ENCODE assay signal across 27 mouse cellular contexts in genomic region chr1:131186995-131187394, GRCm38 (mm10). TPM values are rescaled to one million over a fixed set of nuclear protein-coding genes. Genes with fewer than 3 reads are reported as not detected.
DNase-seq lines count a peak whose midpoint lies in the region; ATAC-seq and TF ChIP-seq lines count a peak whose summit lies in the region.
"Had no signal": no experiment of that assay in that cellular context is flagged by ENCODE, and none has a peak within 500 bp of the region (broad histone marks: within the 10 kb centered on the region; RNA-seq: fewer than 3 reads in every experiment).

No protein-coding gene starts in this region.

- TF ChIP-seq POLR2A in bone marrow, adult 2 months (IDR thresholded peaks at IDR 0.05; ENCODE audit: borderline replicate concordance, control insufficient read depth, low read depth, low read length), result no peak

- no peaks in the 10 kb centered on the region for H3K9me3 ChIP-seq in heart, embryonic 10.5 days
- H3K9me3 ChIP-seq in liver, embryonic 14.5 days (ENCODE audit: control insufficient read depth, low read length), result no peaks in the 10 kb centered on the region
- H3K9me3 ChIP-seq in liver, embryonic 11.5 days (ENCODE audit: control insufficient read depth, low read length), result no peaks in the 10 kb centered on the region
- H3K9me3 ChIP-seq: embryonic facial prominence, embryonic 13.5 days; forebrain, embryonic 10.5 days; forebrain, embryonic 15.5 days; G1E; midbrain, embryonic 13.5 days had no signal

- WGBS in heart, embryonic 10.5 days, result 73% methylated on average over 6 of the region's 6 CpGs
- 58% methylated on average over 6 of the region's 6 CpGs for WGBS in liver, embryonic 14.5 days (ENCODE audit: insufficient replicate concordance)
- 74% methylated on average over 6 of the region's 6 CpGs for WGBS in liver, embryonic 11.5 days
- 44% methylated on average over 6 of the region's 6 CpGs for WGBS in bone marrow, adult 2 months

- no peak for TF ChIP-seq EP300 in liver, embryonic 14.5 days (IDR thresholded peaks at IDR 0.05; ENCODE audit: low read depth)

- no peak overlapping the region for H3K4me3 ChIP-seq in heart, embryonic 10.5 days
- no peak overlapping the region for H3K4me3 ChIP-seq in liver, embryonic 14.5 days (ENCODE audit: insufficient read depth in 1 of 2, low read depth in 2 of 2, low read length in 2 of 2)
- H3K4me3 ChIP-seq in liver, embryonic 11.5 days (ENCODE audit: low read depth, low read length), result no peak overlapping the region
- H3K4me3 ChIP-seq in bone marrow, adult 2 months (replicated peaks; ENCODE audit: control insufficient read depth, low read depth, low read length), result no peak overlapping the region
- H3K4me3 ChIP-seq: embryonic facial prominence, embryonic 13.5 days; forebrain, embryonic 10.5 days; forebrain, embryonic 15.5 days; gastrocnemius, adult 2 months; heart, adult 2 months; midbrain, embryonic 13.5 days had no signal

- H3K4me2 ChIP-seq in liver, embryonic 14.5 days (ENCODE audit: low read depth), result no peak overlapping the region
- no peak overlapping the region for H3K4me2 ChIP-seq in liver, embryonic 11.5 days
- H3K4me2 ChIP-seq: embryonic facial prominence, embryonic 13.5 days; forebrain, embryonic 15.5 days; hindbrain, embryonic 14.5 days; midbrain, embryonic 13.5 days had no signal

- DNase-seq in heart, embryonic 10.5 days (ENCODE audit: low spot score), result no peak
- no peak for DNase-seq in heart, postnatal 36 days
- DNase-seq in liver, embryonic 14.5 days (ENCODE audit: low read depth in 3 of 3, low spot score in 3 of 3), result no peak
- no peak for DNase-seq in liver, embryonic 11.5 days (ENCODE audit: low spot score)
- no peak for DNase-seq in adrenal gland, postnatal 25 days
- DNase-seq: adrenal gland, postnatal 10 days; cerebellum, adult 11-12 months; cerebellum, postnatal 10 days; gastrocnemius, adult 2 months; gastrocnemius, postnatal 36 days; heart, adult 2 months; kidney, adult 11 months; kidney, postnatal 14 days; layer of hippocampus, adult 9-11 months; left cerebral cortex, postnatal 4 days; lung, adult 18-20 months; lung, postnatal 10 days; spleen, adult 18-20 months; thymus, postnatal 14 days had no signal

- no peak overlapping the region for H3K9ac ChIP-seq in liver, embryonic 14.5 days (replicated peaks)
- no peak overlapping the region for H3K9ac ChIP-seq in liver, embryonic 11.5 days (ENCODE audit: low read depth, low read length)
- H3K9ac ChIP-seq: embryonic facial prominence, embryonic 13.5 days; forebrain, embryonic 15.5 days; hindbrain, embryonic 14.5 days; midbrain, embryonic 13.5 days had no signal

- H3K27ac ChIP-seq in heart, embryonic 10.5 days, result peak overlapping the region; percentile 76; the same call in 1 of the 2 replicates
- no peak overlapping the region for H3K27ac ChIP-seq in liver, embryonic 14.5 days
- H3K27ac ChIP-seq in liver, embryonic 11.5 days (ENCODE audit: low read depth, low read length), result no peak overlapping the region
- H3K27ac ChIP-seq in bone marrow, adult 2 months (ENCODE audit: control insufficient read depth, insufficient read depth, low read depth, low read length, poor library complexity), result peak overlapping the region; percentile 39; the same call in 1 of the 2 replicates
- H3K27ac ChIP-seq: embryonic facial prominence, embryonic 13.5 days; forebrain, embryonic 10.5 days; forebrain, embryonic 15.5 days; gastrocnemius, adult 2 months; heart, adult 2 months; hindbrain, embryonic 14.5 days; midbrain, embryonic 13.5 days had no signal

- no peaks in the 10 kb centered on the region for H3K27me3 ChIP-seq in heart, embryonic 10.5 days (ENCODE audit: insufficient read depth, poor library complexity, severe bottlenecking)
- H3K27me3 ChIP-seq in liver, embryonic 14.5 days (ENCODE audit: control insufficient read depth, insufficient read depth, low read length), result no peaks in the 10 kb centered on the region
- no peaks in the 10 kb centered on the region for H3K27me3 ChIP-seq in liver, embryonic 11.5 days (replicated peaks; ENCODE audit: control insufficient read depth, insufficient read depth, low read length)
- H3K27me3 ChIP-seq: embryonic facial prominence, embryonic 13.5 days; forebrain, embryonic 15.5 days; midbrain, embryonic 13.5 days had no signal

- ATAC-seq in liver, embryonic 14.5 days (ENCODE audit: insufficient read depth), result no peak
- ATAC-seq in liver, embryonic 11.5 days (replicated peaks; ENCODE audit: low FRiP score), result no peak
- ATAC-seq in megakaryocyte progenitor cell, adult 5-6 weeks (replicated peaks; ENCODE audit: poor library complexity), result peak; percentile 59
- ATAC-seq: forebrain, embryonic 15.5 days; midbrain, embryonic 13.5 days had no signal

- peaks cover 3% of the 10 kb centered on the region; the same call in 1 of the 2 replicates for H3K36me3 ChIP-seq in heart, embryonic 10.5 days
- no peaks in the 10 kb centered on the region for H3K36me3 ChIP-seq in liver, embryonic 14.5 days (replicated peaks; ENCODE audit: control insufficient read depth, insufficient read depth, low read depth)
- H3K36me3 ChIP-seq in liver, embryonic 11.5 days (ENCODE audit: control insufficient read depth, insufficient read depth, low read length), result no peaks in the 10 kb centered on the region
- H3K36me3 ChIP-seq: embryonic facial prominence, embryonic 13.5 days; forebrain, embryonic 10.5 days; forebrain, embryonic 15.5 days; G1E; midbrain, embryonic 13.5 days had no signal

- intact Hi-C loops in heart, postnatal 36 days (cut with DNase I), result no loop called here

- H3K4me1 ChIP-seq in heart, embryonic 10.5 days, result peaks cover 74% of the 10 kb centered on the region
- H3K4me1 ChIP-seq in liver, embryonic 14.5 days (replicated peaks; ENCODE audit: control insufficient read depth in 2 of 2, insufficient read depth in 2 of 2, low read length in 1 of 2), result no peaks in the 10 kb centered on the region; a peak in 1 of 4 replicates
- H3K4me1 ChIP-seq in liver, embryonic 11.5 days (replicated peaks; ENCODE audit: control insufficient read depth, insufficient read depth, low read length), result no peaks in the 10 kb centered on the region
- peaks cover 20% of the 10 kb centered on the region for H3K4me1 ChIP-seq in bone marrow, adult 2 months (ENCODE audit: control insufficient read depth, insufficient read depth, low read length)
- H3K4me1 ChIP-seq: forebrain, embryonic 10.5 days; forebrain, embryonic 15.5 days; midbrain, embryonic 13.5 days had no signal

- TF ChIP-seq CTCF in liver, embryonic 14.5 days (IDR thresholded peaks at IDR 0.05; ENCODE audit: low read depth), result 0 out of 2 replicates have a peak, but pooled peaks have one; percentile 3
- TF ChIP-seq CTCF in bone marrow, adult 2 months (IDR thresholded peaks at IDR 0.05; ENCODE audit: control insufficient read depth, insufficient read depth, low read length), result 0 out of 2 replicates have a peak, but pooled peaks have one; percentile 8

RNA-seq across cellular contexts. Expression of gene Eif2d, which starts 34.0 kb away (rescaled TPM):
- polyA plus RNA-seq in heart, embryonic 10.5 days (2016; fragmentation: Nextera tagmentation; extraction: Ambion mirVana), result 54.8 and 62.9 TPM in 2 replicates
- 10 to 100 TPM; 34.0 to 39.3 TPM for total RNA-seq in heart, postnatal 36 days (2021)
- 15.8 and 19.0 TPM in 2 replicates for polyA plus RNA-seq in liver, embryonic 14.5 days (2012; rRNA removed)
- 29.2 and 30.1 TPM in 2 replicates for polyA plus RNA-seq in liver, embryonic 14.5 days (2014; fragmentation: Nextera tagmentation; extraction: Ambion mirVana)
- 61.4 and 62.5 TPM in 2 replicates for polyA plus RNA-seq in liver, embryonic 11.5 days (2014; fragmentation: Nextera tagmentation; extraction: Ambion mirVana)
- 18.9 and 25.3 TPM in 2 replicates for polyA plus RNA-seq in bone marrow, adult 2 months (2011; ENCODE audit: insufficient read depth, insufficient read length, low replicate concordance, missing spikeins)
- total RNA-seq in megakaryocyte progenitor cell, adult 5-6 weeks (2015), result 36.9 and 37.6 TPM in 2 replicates
- total RNA-seq in megakaryocyte progenitor cell, adult 5-6 weeks (2017), result 29.7 and 34.0 TPM in 2 replicates
- total RNA-seq in adrenal gland, postnatal 25 days (2021), result 46.7 and 48.9 TPM in 2 replicates

RNA-seq across cellular contexts. Expression of gene Dyrk3, which starts 48.9 kb away (rescaled TPM):
- polyA plus RNA-seq in heart, embryonic 10.5 days (2016; fragmentation: Nextera tagmentation; extraction: Ambion mirVana), result 3.1 and 3.9 TPM in 2 replicates
- under 1 TPM; 0.14 to 0.33 TPM for total RNA-seq in heart, postnatal 36 days (2021)
- polyA plus RNA-seq in liver, embryonic 14.5 days (2012; rRNA removed), result 8.5 and 10.6 TPM in 2 replicates
- 14.3 and 14.9 TPM in 2 replicates for polyA plus RNA-seq in liver, embryonic 14.5 days (2014; fragmentation: Nextera tagmentation; extraction: Ambion mirVana)
- 11.7 and 16.2 TPM in 2 replicates for polyA plus RNA-seq in liver, embryonic 11.5 days (2014; fragmentation: Nextera tagmentation; extraction: Ambion mirVana)
- 7.5 and 13.4 TPM in 2 replicates for polyA plus RNA-seq in bone marrow, adult 2 months (2011; ENCODE audit: insufficient read depth, insufficient read length, low replicate concordance, missing spikeins)
- total RNA-seq in megakaryocyte progenitor cell, adult 5-6 weeks (2015), result 6.4 and 7.9 TPM in 2 replicates
- 4.0 and 5.7 TPM in 2 replicates for total RNA-seq in megakaryocyte progenitor cell, adult 5-6 weeks (2017)
- 4.9 and 5.4 TPM in 2 replicates for total RNA-seq in adrenal gland, postnatal 25 days (2021)
- total RNA-seq: gastrocnemius, adult 2 months; gastrocnemius, postnatal 36 days had no signal

RNA-seq across cellular contexts. Expression of gene Rassf5, which starts 58.1 kb away (rescaled TPM):
- polyA plus RNA-seq in heart, embryonic 10.5 days (2016; fragmentation: Nextera tagmentation; extraction: Ambion mirVana), result 44.4 and 64.0 TPM in 2 replicates
- 1 to 10 TPM; 1.7 to 1.8 TPM for total RNA-seq in heart, postnatal 36 days (2021)
- 2.1 TPM in 2 replicates for polyA plus RNA-seq in liver, embryonic 14.5 days (2012; rRNA removed)
- polyA plus RNA-seq in liver, embryonic 14.5 days (2014; fragmentation: Nextera tagmentation; extraction: Ambion mirVana), result 3.6 and 3.7 TPM in 2 replicates
- polyA plus RNA-seq in liver, embryonic 11.5 days (2014; fragmentation: Nextera tagmentation; extraction: Ambion mirVana), result 3.7 and 4.1 TPM in 2 replicates
- polyA plus RNA-seq in bone marrow, adult 2 months (2011; ENCODE audit: insufficient read depth, insufficient read length, low replicate concordance, missing spikeins), result 12.7 and 21.8 TPM in 2 replicates
- 46.0 and 48.9 TPM in 2 replicates for total RNA-seq in megakaryocyte progenitor cell, adult 5-6 weeks (2015)
- 45.1 and 47.6 TPM in 2 replicates for total RNA-seq in megakaryocyte progenitor cell, adult 5-6 weeks (2017)
- total RNA-seq in adrenal gland, postnatal 25 days (2021), result 12.8 and 13.1 TPM in 2 replicates

Comparison
In these comparisons a context has a peak if more than half of its experiments do, and no peak if none do; other contexts are left out.
1. H3K27ac ChIP-seq: peak in heart, embryonic 10.5 days (single experiment) and bone marrow, adult 2 months (single experiment); none in liver, embryonic 14.5 days (single experiment) and liver, embryonic 11.5 days (single experiment).